Mouse (Mus musculus): Measurements from ENCODE around the gene Chst12. TPM values are rescaled to one million over a fixed set of nuclear protein-coding genes. Genes with fewer than 3 reads are reported as not detected.

Chst12 gene
- polyA plus RNA-seq, 1 experiment from 2014 or later, result 28.3 TPM

Other genes with a start within 250 kb of the Chst12 start
- gene Mad1l1, start 184.0 kb upstream of the Chst12 start, polyA plus RNA-seq (2015; fragmentation: Nextera tagmentation; extraction: Ambion mirVana), result 42.9 and 44.7 TPM in 2 replicates
- 34.6 and 37.4 TPM in 2 replicates for gene Nudt1, start 183.9 kb upstream of the Chst12 start, polyA plus RNA-seq (2015; fragmentation: Nextera tagmentation; extraction: Ambion mirVana)
- gene Mrm2, start 173.7 kb upstream of the Chst12 start, polyA plus RNA-seq (2015; fragmentation: Nextera tagmentation; extraction: Ambion mirVana), result 19.6 and 20.2 TPM in 2 replicates
- gene Snx8, start 116.3 kb upstream of the Chst12 start, polyA plus RNA-seq (2015; fragmentation: Nextera tagmentation; extraction: Ambion mirVana), result 23.8 and 24.8 TPM in 2 replicates
- 94.2 and 104 TPM in 2 replicates for gene Eif3b, start 86.2 kb upstream of the Chst12 start, polyA plus RNA-seq (2015; fragmentation: Nextera tagmentation; extraction: Ambion mirVana)
- not detected in 2 replicates for gene Gm4869, start 59.9 kb upstream of the Chst12 start, polyA plus RNA-seq (2015; fragmentation: Nextera tagmentation; extraction: Ambion mirVana)
- 0.31 TPM in 1 of 2 replicates, not detected in the other for gene Grifin, start 59.5 kb downstream of the Chst12 start, polyA plus RNA-seq (2015; fragmentation: Nextera tagmentation; extraction: Ambion mirVana)
- 16.9 and 19.7 TPM in 2 replicates for gene Lfng, start 101.8 kb downstream of the Chst12 start, polyA plus RNA-seq (2015; fragmentation: Nextera tagmentation; extraction: Ambion mirVana)
- 29.9 and 34.1 TPM in 2 replicates for gene Ttyh3, start 143.5 kb downstream of the Chst12 start, polyA plus RNA-seq (2015; fragmentation: Nextera tagmentation; extraction: Ambion mirVana)
- 22.3 and 23.7 TPM in 2 replicates for gene Iqce, start 196.8 kb downstream of the Chst12 start, polyA plus RNA-seq (2015; fragmentation: Nextera tagmentation; extraction: Ambion mirVana)
- 24.4 and 25.7 TPM in 2 replicates for gene Brat1, start 199.5 kb downstream of the Chst12 start, polyA plus RNA-seq (2015; fragmentation: Nextera tagmentation; extraction: Ambion mirVana)
- gene Amz1, start 218.6 kb downstream of the Chst12 start, polyA plus RNA-seq (2015; fragmentation: Nextera tagmentation; extraction: Ambion mirVana), result 1.5 and 2.3 TPM in 2 replicates